Mouse (Mus musculus) right cerebral cortex, adult 2 months (tissue): ENCODE data around the gene Gm9774.

Source experiments
- DNase-seq, 2 experiments: peaks; one replicate each; pipeline ENCODE4 v3.0.0; 2021 to 2022; ENCODE audit warnings: low spot score in 2 of 2

Gene Gm9774

DNA sequence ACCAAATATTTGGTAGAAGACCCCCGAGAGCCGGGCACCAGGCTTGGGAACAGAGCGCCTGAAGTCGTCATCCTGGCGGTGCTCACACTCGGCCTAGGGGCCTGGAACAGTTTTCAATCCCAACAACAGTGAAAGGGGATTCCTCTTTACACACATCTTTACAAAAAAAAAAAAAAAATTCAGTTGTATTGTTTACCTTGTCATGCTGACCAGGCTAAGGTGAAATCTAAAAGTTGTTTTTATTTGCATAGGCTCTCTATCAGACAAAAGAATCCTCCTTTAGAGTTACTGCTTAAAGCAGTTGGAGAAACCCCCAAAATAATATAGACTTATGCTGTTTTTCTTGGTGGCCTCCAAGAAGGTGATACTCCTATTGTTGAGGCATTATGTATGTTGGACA, at the start of gene Gm9774:
Gene Gm9774 (minus strand): TSS at position 101 of the 400 bp plus-strand sequence.
- no peak for DNase-seq

- no peak for DNase-seq
These were observed 40.9 kb upstream of the Gm9774 start for GRCm38 (mm10) chr3:92470111-92470510.

DNA sequence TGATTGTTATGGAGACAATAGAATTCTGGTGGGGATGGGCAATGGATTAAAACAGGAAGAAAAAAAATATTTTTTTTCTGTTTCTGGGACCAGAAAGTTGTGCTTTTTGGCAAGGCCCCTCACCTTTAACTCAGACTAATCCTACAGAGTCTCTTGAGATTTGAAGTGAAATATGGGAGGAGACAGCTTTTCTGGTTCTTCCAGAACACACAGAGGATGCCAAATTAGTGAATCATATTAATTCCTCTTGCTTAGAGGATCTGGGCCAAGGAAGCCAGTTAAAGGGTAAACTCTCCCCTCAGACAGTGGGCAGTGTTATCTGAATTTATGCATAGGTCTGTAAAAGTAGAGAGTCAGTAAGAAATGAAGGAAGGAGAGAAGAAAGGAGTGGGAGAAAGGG, 38.2 kb upstream of the Gm9774 start:
- no peak for DNase-seq

DNA sequence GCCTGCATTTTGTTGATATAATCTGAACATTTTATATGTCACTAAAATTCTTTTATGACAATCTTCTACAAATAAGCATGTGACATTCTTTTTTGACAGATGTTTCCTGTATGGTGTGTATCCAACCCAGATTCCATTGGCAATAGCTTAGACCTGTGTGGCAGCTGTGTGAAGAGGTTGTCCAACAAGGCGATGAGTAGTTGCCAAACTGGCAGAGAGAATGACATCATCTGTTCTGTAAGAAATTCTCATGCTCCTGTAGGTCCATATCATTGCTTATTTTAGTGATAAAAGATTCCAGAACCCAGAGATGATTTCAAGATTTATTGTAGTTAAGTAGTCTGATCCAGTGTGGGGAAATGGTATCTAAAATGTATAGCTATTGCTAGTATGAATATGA, 37.4 kb upstream of the Gm9774 start:
- no peak for DNase-seq

- DNase-seq = no peak
These were observed 29.4 kb upstream of the Gm9774 start, which contains the start of gene Sprr3 for GRCm38 (mm10) chr3:92458620-92459019. Gene Sprr3 (minus strand): TSS chr3:92458720.

DNA sequence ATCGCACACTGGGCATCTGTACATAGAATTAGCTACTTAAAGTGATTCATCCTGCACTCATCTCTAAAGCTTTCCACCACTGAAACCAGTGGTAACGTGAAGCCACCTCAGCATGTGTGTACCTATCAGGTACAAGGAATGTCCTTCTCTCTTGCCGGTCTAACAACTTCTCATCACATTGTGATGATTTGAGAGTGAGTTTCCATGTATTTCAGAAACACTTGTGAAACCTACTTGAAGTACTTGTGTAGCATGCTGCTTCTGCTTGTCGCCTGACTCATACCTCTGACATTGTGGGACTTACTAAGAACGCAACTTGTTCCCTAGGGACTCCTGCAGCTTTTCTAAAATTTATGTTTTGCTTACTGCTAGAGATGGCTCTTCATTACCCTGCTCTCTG, 25.9 kb upstream of the Gm9774 start:
- no peak for DNase-seq

DNA sequence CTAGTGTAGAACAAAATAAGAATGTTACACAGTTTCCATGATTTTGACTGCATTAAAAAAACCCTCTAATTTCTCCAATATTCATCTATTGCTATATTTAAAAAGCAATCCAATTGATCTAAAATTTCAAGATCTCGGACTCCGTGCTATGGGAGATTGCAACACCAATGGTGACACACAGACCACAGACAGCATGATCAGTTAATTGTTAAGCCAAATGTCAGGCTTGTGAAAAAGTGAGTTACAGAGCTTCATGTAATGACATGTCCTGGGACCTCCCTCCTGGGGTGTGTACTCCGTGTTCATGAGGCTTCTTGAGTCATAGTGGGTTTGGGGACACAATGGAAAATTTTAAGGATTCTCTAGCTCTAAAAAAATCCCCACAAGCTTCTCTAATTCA, 11.0 kb upstream of the Gm9774 start:
- DNase-seq = no peak

DNA sequence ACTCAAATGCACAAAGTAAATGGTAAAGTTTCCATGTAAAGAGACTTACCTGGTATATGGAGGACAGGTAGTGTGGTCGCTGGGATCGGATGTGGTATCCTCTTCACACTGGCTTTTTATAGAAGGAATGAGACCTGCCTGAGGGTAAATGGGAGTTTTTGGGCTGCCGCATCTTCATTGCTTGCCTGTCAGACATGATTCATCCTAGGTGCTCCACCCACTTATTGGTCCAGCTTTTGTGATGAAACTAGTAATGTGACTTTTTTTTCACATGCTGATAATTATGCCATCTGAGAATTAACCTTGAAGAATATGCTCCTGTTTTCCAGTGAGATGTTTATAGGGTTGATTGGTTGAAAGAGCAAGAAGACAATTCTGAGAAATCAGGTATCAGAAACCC, 9.5 kb upstream of the Gm9774 start, which contains the start of gene Sprr1b:
Gene Sprr1b (minus strand): TSS at position 101 of the 400 bp plus-strand sequence.
- DNase-seq = no peak

DNA sequence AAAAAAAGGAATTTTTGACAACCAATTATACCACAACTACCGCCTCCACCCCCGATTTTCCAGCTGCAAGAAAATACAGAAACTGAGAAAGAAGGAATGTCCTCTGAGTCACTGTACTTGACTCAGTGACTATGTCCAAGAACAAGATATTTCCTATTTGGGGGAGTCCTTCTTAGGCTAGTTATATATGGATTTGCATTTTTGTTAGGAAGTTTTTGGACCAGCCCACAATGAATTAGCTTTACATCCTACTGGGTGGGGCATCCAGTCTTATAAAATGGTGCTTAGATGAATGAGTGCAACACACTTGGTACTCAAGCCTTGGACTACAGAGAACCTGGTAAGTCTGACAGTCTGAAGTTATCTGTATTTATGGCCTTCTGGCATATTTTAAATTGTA, 3.1 kb upstream of the Gm9774 start, which contains the start of gene Sprr2k:
Gene Sprr2k (plus strand): TSS at position 301 of the 400 bp plus-strand sequence.
- DNase-seq = no peak

GRCm38 (mm10) chr3:92417782-92418181, 11.4 kb downstream of the Gm9774 start, which contains the start of gene Sprr2j-ps:
Gene Sprr2j-ps (plus strand): TSS chr3:92418082.
- no peak for DNase-seq

DNA sequence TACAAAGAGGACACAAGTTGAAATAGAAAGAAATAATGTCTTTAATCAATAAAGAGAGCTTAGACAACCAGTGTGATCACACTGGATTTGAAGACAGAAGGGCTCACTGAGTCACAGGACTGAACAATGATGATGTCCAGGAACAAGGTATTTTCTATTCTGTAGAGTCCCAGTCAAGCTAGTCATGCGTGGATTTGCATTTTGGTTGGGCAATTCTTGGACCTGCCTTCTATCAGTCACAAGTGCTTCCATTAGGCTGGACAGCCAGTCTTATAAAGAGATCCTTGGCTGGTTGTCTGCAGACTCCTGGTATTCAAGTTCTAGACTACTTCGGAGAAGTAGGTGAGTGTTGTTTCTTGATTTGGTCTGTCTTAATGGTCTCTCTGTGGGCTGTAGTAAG, 21.5 kb downstream of the Gm9774 start, which contains the start of gene Sprr2i:
Gene Sprr2i (plus strand): TSS at position 301 of the 400 bp plus-strand sequence.
- no peak for DNase-seq

DNA sequence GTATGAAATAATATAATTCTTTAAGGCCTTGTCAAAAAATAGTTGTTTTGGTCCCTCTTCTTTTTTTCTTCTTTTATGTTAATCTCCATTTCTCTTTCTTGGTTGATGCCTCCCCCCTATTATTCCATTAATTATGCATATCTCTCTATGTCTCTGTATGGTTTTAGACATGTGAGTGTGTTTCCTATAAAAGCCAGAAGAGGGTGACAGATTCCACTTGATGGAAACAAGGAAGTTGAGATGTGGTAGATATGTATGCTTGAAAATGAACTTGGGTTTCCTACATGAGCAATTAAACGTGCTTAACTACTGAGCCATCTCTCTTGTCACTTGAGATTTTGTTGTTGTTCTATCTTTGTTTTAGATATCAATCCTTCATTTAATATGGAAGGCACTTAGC, 34.9 kb downstream of the Gm9774 start:
- DNase-seq = no peak

GRCm38 (mm10) chr3:92385385-92385784, 43.8 kb downstream of the Gm9774 start, which contains the start of gene Sprr2h:
Gene Sprr2h (plus strand): TSS chr3:92385685.
- DNase-seq = no peak
